Mouse (Mus musculus): ENCODE measurements around the gene Spata9.
"Not testable (repeated sequence)": the region's sequence is repeated elsewhere in the genome, so short reads cannot be mapped to it uniquely, and the experiment has no call there.

Spata9 gene

DNA sequence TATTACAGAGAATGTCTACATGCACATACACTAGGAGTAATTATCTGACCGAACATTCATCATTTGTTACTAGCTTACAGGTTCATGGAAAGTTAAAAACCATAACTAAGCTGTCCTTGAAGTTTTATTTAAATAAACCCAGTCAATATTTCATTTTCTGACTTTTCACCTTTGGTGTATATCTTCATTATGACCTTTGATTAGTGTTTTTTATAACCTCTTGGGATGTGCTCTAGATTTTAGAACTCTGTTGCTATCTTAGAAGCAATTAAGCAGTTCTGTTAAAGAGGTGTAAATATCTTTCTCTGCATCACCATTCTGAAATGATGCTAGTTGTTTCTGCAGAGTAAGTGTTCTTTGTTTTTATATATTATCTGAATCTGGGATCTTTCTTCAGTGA is at the start of gene Spata9:
TSS of gene Spata9 (plus strand) at position 301 of the 400 bp plus-strand sequence.
- DNase-seq (ENCODE audit: low spot score) = no peak

DNA sequence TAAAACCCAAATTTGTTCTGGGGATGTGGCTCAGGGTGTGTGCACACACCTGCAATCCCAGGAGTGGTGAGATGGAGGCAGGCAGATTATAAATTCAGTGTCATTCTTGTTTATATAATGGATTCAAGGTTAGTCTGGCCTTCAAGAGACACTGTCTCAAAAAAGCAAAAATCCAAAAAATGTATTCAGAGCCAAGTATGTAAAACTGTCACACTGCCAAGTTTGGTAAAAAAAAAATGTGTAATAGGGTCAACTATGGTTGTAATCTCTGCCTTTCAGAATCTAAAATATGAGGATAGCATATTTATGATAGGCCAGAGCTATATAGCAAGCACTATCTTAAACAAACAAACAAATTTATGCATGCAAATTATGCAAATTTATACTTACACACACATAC is 39.0 kb upstream of the Spata9 start:
- DNase-seq (ENCODE audit: low spot score) = no peak

DNA sequence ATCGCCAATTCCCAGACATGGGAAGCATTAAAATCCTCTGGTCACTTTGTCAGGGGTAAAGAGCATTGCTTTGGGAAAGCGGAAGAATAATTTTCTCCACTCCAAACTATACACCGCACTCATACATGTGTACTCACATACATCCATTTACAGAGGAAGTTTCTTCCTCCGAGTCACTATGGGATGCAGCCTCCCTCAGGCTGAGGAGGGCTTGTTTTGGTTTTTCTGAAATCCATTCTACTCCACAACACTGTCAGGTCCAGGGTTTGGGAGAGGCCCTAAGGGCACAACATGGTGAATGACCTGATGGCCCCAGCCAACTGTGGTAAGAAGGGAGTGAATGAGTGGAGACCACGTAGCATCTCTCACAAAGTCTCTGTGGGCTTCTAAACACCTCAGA is 37.9 kb upstream of the Spata9 start:
- DNase-seq (ENCODE audit: low spot score) = not testable (repeated sequence)

DNA sequence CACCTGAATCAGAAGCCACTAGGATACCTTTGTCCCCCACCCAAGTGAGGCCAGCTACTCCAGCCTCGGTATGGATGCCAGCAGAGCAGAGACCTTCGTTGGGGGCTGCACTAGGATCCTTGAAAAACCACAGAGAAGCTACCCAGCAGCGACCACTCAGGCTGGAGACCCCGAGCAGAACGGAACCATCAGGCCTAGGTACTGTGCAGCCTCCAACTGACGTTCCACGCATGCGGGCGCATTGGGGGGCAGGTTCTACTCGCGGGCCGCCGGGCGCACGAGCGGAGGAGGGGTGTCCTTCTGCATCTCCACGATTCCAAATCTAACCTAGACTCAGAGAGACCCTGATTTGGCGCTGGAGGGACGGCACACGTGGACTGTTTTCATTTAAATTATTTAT is 36.9 kb upstream of the Spata9 start:
- DNase-seq (ENCODE audit: low spot score) = no peak

DNA sequence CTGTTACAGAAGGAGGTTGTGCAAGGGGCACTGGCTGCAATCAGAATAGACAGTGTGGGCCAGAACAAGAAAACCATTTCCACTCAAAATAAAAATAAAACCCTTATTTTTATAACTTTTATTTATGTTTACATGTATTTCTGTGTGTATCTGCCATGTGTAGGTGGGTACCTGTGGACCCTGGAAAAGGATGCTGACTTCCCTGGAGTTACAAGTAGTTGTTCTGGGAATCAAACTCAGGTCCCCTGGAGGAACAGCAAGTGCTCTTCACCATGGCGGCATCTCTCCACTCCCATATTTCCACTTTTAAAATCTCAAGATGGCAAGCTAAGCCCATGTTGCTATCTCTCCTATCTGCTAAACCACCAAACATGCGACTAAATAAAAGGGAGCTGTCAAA is 36.3 kb upstream of the Spata9 start:
- DNase-seq (ENCODE audit: low spot score) = no peak

DNA sequence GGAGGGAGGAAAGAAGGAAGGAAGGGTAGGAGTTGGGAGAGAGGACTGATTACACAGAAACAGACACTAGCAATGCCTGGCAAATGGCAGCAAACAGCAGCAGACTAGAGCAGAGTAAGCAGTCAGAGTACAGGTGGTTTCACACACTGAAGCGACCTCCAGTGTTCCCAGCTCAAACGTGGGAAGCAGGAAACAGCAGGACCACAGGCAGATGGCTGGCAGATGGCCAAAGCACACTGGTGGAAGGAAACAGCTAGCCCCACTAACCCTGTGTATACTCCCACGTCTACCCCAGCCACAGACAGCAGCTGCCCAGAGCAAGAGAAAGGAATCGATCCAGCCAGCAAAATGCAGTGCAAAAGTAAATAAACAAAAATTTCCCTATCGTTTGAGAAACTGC is 35.9 kb upstream of the Spata9 start:
- DNase-seq (ENCODE audit: low spot score) = no peak

DNA sequence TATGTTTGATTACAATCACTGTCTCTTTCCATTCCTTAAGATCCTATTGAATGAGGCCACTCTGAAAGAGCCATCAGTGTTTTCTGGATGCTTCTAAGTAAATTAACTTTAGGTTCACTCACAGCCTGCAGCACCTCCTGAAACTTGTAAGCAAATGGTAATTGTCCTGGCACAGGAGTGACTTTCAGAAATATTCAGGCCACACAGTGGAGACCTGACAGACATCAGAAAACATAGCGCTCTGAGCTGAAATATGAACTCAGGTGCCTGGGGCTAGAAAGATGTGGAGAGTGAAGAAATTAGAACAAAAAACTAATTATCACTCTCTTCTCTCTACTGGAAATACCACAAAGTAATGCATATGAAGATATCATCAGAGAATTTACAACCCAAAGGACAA is 33.7 kb upstream of the Spata9 start:
- DNase-seq (ENCODE audit: low spot score) = no peak

DNA sequence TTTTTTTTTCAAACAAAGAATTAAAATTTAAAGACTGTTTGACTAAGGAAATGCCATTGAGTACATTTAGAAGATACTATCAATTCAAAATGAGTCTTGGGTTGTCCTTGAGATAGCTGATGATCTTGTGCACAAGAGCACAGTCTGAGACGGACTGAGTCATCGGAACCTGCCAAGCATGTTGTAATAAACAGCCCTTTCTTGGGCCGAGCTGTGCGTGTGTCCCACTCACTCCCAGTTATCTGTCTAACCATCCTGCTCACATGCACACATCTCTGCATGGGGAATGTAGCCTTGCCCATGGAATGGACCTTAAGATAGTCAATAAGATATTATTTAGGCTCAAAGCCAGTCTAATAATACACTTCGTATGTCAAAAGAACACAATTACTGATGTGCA is 28.1 kb upstream of the Spata9 start:
- DNase-seq (ENCODE audit: low spot score) = no peak

DNA sequence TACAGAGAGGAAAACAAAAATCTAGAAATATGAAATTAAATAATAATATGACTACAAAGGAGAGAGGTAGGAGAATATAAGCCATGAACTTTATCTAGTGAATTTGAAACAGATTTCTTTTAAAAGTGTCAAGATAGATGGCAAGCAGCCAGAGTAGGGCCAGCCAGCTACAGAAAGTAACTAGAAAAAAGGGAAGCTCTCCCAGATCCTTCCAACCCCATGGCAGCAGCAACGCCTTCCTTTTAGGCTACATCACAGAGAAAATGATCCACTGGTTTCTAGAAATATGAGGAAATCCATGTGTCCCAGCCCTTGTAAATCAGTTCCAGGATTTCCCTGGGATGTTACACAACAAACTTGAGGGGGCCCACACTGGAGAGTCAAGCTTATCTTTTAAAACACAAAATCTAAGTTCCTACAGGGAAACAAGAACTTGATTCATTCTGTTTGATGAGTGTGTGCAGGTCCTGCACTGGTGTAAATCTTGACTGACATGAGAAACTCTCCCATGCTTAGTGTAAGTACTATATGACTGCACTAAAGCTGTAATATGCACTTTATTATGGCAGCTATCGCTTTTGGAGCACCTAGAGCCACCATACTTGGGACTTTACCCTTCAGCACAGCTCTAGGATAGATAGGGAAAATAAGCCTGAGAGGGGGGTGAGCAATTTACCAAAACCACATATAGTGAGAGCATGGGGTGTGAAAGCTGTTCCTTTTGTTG is 26.0 kb upstream of the Spata9 start:
- no peak for DNase-seq (ENCODE audit: low spot score)

DNA sequence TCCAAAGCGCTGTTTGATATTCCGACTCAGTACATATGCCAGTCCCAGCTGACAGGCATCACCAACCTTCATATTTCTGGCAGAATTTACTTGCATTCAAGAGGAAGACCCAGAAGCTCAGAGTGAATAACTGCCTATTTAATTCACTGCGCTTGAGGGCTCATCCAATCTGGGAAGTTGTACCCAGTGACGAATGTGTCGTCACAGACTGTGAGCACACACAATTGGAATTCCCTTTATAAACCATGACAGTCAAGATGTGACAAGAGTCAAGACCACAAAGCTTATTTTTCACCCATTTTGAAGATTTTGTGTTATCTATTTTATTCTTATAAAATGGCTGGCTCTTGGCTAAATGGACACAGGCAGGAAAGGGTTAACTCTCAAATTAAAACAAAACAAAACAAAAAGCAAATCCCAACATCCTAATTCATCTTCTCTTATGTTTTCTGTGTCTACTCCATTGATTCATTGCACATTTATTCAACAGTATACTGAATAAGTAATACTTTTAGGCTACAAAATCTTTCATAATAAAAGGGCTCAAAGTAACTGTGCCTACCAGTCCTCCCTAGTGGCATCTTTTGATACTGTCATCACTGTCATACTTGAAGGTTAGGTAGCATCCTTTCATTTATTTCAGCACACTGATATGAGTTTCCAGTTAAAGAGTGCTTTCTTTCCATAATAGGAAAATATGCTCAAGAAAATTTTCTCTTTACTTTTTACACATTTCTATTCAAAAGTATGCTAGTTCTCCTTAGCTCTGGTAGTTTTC is 25.2 kb upstream of the Spata9 start:
- DNase-seq (ENCODE audit: low spot score) = no peak

DNA sequence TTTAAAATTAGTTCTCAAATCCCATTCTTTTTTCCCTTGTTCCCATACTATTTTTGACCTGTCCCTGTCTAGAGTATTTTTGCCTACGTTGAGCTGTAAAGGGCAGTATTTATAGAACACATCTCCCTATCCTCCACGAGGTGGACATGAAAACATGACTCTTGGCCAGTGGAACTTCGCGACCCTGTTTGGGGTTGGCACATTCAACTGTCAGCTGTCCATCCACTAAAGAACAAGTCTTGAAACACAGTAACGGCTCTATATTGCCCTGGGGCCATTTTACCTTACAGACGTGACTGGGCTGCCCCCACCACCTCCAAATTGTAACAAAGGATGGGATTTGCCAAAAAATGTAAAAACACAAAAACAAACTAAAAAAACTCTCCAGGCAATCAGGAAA is 24.2 kb upstream of the Spata9 start:
- no peak for DNase-seq (ENCODE audit: low spot score)

DNA sequence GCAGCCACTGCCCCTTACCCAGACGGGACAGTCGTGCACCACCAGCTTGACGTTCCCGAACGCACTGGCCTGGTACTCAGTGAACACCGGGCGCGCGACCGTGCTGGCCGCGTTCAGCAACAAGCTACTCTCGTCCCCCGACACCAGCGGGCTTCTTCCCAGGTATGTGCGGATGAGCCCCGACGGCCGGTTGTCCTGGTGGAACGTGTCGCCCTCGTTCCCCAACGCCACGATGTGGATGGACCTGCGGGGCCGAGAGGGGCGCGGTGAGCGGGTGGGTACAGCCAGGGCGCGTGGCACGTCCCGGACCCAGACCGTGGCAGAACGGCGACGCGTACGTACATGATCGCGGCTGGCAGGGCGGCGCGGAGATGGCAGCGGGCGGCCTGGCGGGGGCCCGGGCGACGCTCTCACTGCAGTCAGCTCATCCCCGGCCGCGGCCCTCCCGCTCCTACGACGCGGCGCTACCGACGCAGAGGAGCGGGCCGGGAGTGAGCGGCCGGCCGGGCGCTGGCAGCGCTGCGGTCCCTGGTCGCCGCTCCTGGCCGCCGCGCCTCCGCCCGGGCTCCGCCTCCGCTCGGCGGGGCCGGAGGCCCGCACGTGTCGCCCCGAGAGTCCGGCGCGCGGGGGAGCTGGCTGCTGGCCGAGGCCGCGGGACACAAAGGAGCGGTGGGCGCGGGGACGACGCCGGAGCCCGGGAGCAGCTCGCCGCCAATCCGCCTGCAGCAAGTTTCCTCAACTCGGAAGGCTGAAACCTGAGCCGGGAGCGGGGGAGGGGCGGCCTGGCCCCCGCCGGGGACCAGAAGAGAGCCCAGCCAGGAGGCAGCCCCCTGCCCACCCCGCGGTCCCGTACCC is 23.5 kb upstream of the Spata9 start, which contains the start of gene Rhobtb3:
TSS of gene Rhobtb3 (minus strand) at position 737 of the 855 bp plus-strand sequence.
- no peak for DNase-seq (ENCODE audit: low spot score)

DNA sequence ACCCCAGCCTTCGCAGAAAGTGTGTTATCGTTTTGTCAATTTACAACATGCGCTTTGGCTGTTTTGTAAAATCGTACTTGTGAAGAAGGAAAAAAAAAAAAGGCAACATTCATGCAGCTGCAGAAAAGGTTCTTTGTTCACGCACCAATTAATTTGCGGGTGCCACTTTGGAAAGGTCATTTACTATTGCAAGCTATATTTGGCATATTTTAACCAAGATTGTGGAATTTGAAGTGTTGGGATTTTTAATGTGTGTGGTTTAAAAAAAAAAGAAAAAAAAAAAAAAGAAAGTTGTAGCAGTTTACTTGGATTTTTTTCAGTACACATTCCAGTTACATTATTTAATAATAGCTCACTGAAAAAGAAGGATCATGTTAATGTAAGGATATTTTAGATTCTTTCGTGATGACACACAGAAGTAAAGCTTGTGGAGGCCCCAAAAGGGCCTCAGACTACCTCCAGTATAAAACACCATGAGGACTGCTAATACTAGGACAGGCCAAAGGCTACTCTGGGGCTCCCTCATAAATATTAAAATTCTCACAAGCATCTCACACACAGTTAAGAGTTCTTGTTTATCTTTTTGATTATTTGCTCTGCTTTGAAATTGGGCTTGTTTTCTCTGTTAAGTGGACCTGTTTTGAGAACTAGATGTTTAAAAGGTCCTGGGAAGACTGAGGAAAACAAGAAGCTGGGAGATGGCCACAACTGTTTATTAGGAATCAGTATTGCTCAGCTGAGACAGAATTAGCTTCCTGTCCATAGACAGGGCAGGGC is 22.7 kb upstream of the Spata9 start:
- no peak for DNase-seq (ENCODE audit: low spot score)

DNA sequence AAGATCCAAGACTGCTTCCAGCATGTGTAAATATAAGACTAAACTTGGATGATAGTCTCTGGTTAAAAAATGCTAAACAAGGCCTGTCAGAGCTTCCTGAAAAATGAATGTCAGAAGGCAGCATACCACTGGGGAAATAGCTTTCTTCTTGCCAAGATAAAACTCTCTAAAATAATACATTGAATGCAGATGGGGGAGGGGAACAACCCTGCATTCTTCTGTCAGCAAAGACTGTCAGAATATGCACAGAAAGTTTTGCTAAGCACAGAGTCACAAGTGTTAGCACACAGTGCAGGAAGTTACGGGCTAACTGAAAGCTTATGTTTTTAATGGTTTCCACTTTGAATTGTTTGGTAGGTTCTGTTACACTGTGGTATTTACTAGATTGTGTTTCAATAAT is 16.7 kb upstream of the Spata9 start:
- DNase-seq (ENCODE audit: low spot score) = no peak

DNA sequence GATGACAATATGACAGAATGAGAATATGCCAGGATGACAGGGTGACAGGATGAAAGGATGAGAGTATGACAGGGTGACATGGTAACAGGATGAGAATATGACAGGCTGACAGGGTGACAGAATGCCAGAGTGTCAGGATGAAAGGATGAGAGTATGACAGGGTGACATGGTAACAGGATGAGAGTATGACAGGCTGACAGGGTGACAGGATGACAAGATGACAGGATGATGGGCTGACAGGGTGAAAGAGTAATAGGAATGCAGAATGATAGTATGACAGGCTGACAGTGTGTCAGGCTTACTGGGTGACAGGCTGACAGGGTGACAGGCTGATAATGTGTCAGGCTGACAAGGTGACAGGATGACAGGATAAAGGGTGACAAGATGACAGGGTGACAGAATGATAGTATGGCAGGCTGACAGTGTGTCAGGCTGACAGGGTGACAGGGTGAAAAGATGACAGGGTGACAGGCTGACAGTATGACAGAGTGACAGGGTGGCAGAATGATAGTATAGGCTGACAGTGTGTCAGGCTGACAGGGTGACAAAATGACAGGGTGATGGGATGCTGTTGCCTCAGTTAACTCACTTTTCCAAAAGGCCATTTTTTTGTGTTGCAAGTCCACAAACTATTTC is 11.5 kb upstream of the Spata9 start:
- DNase-seq (ENCODE audit: low spot score) = no peak

DNA sequence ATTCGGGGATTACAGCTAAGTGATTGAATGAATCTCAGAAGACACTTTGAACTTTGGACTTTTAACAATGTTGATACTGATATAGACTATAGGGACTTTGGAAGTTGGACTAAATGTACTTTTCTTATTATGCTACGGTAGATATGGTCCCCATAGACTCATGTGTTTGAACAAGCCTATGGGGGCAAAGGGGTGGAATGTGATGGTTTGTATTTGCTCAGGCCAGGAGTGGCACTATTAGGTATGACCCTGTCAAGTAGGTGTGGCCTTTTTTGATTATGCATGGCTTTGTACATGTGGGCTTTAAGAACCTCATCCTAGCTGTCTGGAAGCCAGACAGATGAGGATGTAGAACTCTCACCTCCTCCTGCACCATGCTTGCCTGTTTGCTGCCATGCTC is 7.5 kb downstream of the Spata9 start:
- no peak for DNase-seq (ENCODE audit: low spot score)

DNA sequence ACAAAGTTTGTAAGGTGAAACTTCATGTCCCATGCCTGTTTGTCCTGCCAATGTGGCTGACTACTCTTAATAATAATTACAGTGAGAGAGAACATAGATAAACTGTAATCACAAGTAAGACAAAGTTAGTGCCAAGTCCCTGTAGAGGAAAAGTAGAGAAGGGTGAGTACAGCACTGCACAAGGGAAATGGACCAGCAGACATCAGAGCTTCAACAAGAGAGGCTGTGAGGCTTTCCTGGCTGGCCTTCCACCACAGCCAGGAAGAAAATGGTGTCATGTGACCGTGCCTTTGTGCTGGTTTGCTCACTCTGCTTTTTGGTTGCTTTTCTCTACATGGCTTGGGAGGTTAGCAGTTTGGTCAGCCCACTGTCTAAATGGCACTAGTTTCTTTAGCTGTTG is 8.7 kb downstream of the Spata9 start:
- DNase-seq (ENCODE audit: low spot score) = no peak

DNA sequence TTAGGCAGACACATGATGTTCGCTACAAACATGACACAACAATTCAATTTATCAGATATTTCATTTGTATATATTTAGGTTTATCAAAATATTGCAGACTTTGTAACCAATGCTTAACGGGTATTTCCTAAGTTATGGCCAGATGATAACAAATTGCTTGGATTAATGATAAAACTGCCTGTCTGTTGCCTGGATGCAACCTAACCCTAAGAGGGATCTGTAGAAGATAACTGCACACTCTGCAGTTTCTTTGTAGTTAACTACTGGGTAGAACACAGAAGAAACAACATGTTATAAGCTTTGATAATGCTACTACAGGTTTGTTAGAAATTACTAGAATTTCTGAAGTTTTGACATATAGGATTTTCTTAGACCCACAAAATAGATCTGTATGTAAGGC is 9.3 kb downstream of the Spata9 start:
- DNase-seq (ENCODE audit: low spot score) = no peak

DNA sequence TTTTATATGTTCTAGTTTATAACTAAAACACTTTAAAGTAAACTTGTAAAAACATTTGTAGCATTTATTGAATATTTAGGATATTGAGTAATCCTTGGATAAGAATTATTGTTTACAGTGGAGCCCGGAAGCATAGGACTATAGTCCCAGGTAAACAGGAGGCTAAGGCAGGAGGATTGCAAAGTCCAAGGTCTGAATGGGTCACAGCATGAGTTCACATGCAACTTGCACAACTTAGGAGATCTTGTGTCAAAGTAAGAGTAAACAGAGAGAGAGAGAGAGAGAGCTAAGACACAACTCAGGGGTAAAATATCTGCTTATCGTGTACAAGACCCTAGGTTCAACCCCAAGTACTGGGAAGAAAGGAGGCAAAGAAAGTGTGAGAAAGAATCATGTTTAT is 9.7 kb downstream of the Spata9 start:
- DNase-seq (ENCODE audit: low spot score) = no peak

DNA sequence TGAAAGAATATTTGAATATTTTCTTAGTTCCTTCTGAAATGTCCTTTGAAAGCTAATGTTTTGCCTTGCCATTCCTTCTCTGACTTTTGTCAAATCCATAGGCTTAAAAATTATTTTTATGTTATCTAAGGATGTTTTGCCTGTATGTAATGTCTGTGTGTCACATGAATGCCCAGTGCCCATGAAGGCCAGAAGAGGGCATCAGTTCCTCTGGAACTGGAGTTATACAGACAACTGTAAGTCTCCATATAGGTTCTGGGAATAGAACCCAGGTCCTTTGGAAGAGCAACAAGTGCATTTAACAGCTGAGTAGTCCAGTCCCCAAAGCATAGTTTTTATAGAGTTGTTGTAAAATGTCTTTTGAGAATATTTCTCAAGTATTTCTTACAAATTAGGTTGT is 15.0 kb downstream of the Spata9 start:
- no peak for DNase-seq (ENCODE audit: low spot score)

DNA sequence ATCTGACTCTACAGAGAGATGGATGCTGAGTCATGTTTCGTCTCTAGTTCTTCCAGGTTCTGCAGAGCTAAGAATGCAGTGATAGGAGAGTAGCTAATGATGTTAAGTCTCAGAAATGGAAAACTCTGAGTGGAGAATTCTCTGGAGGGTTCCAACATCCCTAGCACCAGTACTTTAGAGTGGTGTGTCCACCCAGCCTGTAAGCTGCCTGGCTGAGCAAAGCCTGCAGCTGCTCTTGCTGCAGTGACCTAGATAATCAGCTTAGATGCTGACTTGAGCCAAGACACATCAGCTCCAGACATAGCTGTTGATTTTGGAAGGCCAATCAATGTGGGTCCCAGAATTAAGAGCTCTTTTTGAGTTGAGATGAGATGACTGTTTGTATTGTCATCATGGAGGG is 21.1 kb downstream of the Spata9 start:
- DNase-seq (ENCODE audit: low spot score) = no peak

All from T-cell, adult 2 months (primary cell).